21 mouse cellular contexts compared by ENCODE assay signal in genomic region chr17:4034816-4035360, GRCm38 (mm10).
A peak's percentile ranks its signal among the peaks of the same experiment; 100 is the strongest.
DNase-seq lines count a peak whose midpoint lies in the region; ATAC-seq and TF ChIP-seq lines count a peak whose summit lies in the region.
"Had no signal": no experiment of that assay in that cellular context is flagged by ENCODE, and none has a peak within 500 bp of the region (broad histone marks: within the 10 kb centered on the region; RNA-seq: fewer than 3 reads in every experiment).

No protein-coding gene starts in this region.

- no peaks in the 10 kb centered on the region for H3K9me3 ChIP-seq in heart, embryonic 11.5 days (replicated peaks; ENCODE audit: control insufficient read depth, low read length)
- H3K9me3 ChIP-seq in limb, embryonic 14.5 days (ENCODE audit: control insufficient read depth, low read length) = no peaks in the 10 kb centered on the region
- no peaks in the 10 kb centered on the region for H3K9me3 ChIP-seq in limb, embryonic 10.5 days (replicated peaks)
- no peaks in the 10 kb centered on the region for H3K9me3 ChIP-seq in neural tube, embryonic 12.5 days
- H3K9me3 ChIP-seq: forebrain, embryonic 10.5 days; heart, embryonic 13.5 days; hindbrain, embryonic 13.5 days; intestine, embryonic 15.5 days; megakaryocyte, embryonic 14.5 days had no signal

- H3K4me1 ChIP-seq in heart, embryonic 11.5 days (ENCODE audit: control insufficient read depth, insufficient read depth, low read length) = no peaks in the 10 kb centered on the region
- H3K4me1 ChIP-seq in limb, embryonic 14.5 days (ENCODE audit: control insufficient read depth, insufficient read depth, low read length) = no peaks in the 10 kb centered on the region
- no peaks in the 10 kb centered on the region for H3K4me1 ChIP-seq in limb, embryonic 10.5 days
- H3K4me1 ChIP-seq in neural tube, embryonic 12.5 days = peaks cover 7% of the 10 kb centered on the region
- H3K4me1 ChIP-seq: hindbrain, embryonic 13.5 days; intestine, embryonic 15.5 days; megakaryocyte, embryonic 14.5 days had no signal

- no peak for ATAC-seq in heart, embryonic 11.5 days (replicated peaks; ENCODE audit: insufficient number of reproducible peaks, low FRiP score, low TSS enrichment)
- ATAC-seq in limb, embryonic 14.5 days (ENCODE audit: low FRiP score, low read depth) = no peak
- peak; percentile 41; the same call in 1 of the 2 replicates for ATAC-seq in neural tube, embryonic 12.5 days (ENCODE audit: low FRiP score, low read depth)
- ATAC-seq: intestine, embryonic 15.5 days; midbrain, embryonic 16.5 days had no signal

- no peak overlapping the region for H3K27ac ChIP-seq in heart, embryonic 11.5 days (ENCODE audit: low read depth, low read length)
- no peak overlapping the region for H3K27ac ChIP-seq in limb, embryonic 14.5 days (replicated peaks; ENCODE audit: low read depth, low read length)
- H3K27ac ChIP-seq in limb, embryonic 10.5 days = no peak overlapping the region
- H3K27ac ChIP-seq in neural tube, embryonic 12.5 days = no peak overlapping the region
- H3K27ac ChIP-seq: forebrain, embryonic 10.5 days; heart, embryonic 13.5 days; hindbrain, embryonic 13.5 days; intestine, embryonic 15.5 days; layer of hippocampus, adult 2 months had no signal

- H3K27me3 ChIP-seq in heart, embryonic 11.5 days (ENCODE audit: control insufficient read depth, insufficient read depth, low read length) = no peaks in the 10 kb centered on the region
- no peaks in the 10 kb centered on the region for H3K27me3 ChIP-seq in limb, embryonic 14.5 days (ENCODE audit: control insufficient read depth, insufficient read depth, low read length)
- H3K27me3 ChIP-seq in limb, embryonic 10.5 days (ENCODE audit: low read depth, poor library complexity, severe bottlenecking) = no peaks in the 10 kb centered on the region
- no peaks in the 10 kb centered on the region for H3K27me3 ChIP-seq in neural tube, embryonic 12.5 days (replicated peaks)
- H3K27me3 ChIP-seq: heart, embryonic 13.5 days; hindbrain, embryonic 13.5 days; intestine, embryonic 15.5 days; megakaryocyte, embryonic 14.5 days had no signal

- no peak overlapping the region for H3K4me3 ChIP-seq in heart, embryonic 11.5 days (ENCODE audit: low read depth, low read length)
- no peak overlapping the region for H3K4me3 ChIP-seq in limb, embryonic 14.5 days (replicated peaks; ENCODE audit: low read length)
- H3K4me3 ChIP-seq in limb, embryonic 10.5 days = no peak overlapping the region
- H3K4me3 ChIP-seq in neural tube, embryonic 12.5 days = no peak overlapping the region
- H3K4me3 ChIP-seq: forebrain, embryonic 10.5 days; heart, embryonic 13.5 days; hindbrain, embryonic 13.5 days; intestine, embryonic 15.5 days; layer of hippocampus, adult 2 months; megakaryocyte, embryonic 14.5 days had no signal

- no peak for TF ChIP-seq POLR2A in limb, embryonic 14.5 days (IDR thresholded peaks at IDR 0.05; ENCODE audit: borderline replicate concordance, extremely low read depth, insufficient read depth, insufficient read length)

- peak; percentile 34 for DNase-seq in heart, adult 11 months
- peak; percentile 11 for DNase-seq in limb, embryonic 14.5 days (ENCODE audit: low spot score)
- no peak for DNase-seq in limb, embryonic 10.5 days (ENCODE audit: low spot score)
- DNase-seq in neural tube, embryonic 10.5 days (ENCODE audit: extremely low spot score, low spot score) = no peak
- DNase-seq in mesoderm, embryonic 11.5 days (ENCODE audit: low read depth, low spot score) = peak; percentile 38
- no peak for DNase-seq in left cerebral cortex, adult 8-10 months (ENCODE audit: low spot score in 2 of 2)
- DNase-seq: cerebellum, adult 11 months; cerebellum, postnatal 10 days; lung, adult 18-20 months; right cerebral cortex, postnatal 14 days; spleen, adult 18-20 months; thymus, adult 18-20 months had no signal

- H3K9ac ChIP-seq in heart, embryonic 11.5 days (ENCODE audit: low read depth, low read length) = no peak overlapping the region
- no peak overlapping the region for H3K9ac ChIP-seq in limb, embryonic 14.5 days (ENCODE audit: low read depth, low read length, severe bottlenecking)
- H3K9ac ChIP-seq in neural tube, embryonic 12.5 days = no peak overlapping the region
- H3K9ac ChIP-seq: heart, embryonic 13.5 days; hindbrain, embryonic 13.5 days; intestine, embryonic 15.5 days had no signal

- H3K36me3 ChIP-seq in heart, embryonic 11.5 days (ENCODE audit: control insufficient read depth, insufficient read depth, low read length) = no peaks in the 10 kb centered on the region
- no peaks in the 10 kb centered on the region for H3K36me3 ChIP-seq in limb, embryonic 14.5 days (ENCODE audit: control insufficient read depth, insufficient read depth, low read length)
- H3K36me3 ChIP-seq in limb, embryonic 10.5 days = no peaks in the 10 kb centered on the region
- H3K36me3 ChIP-seq in neural tube, embryonic 12.5 days = no peaks in the 10 kb centered on the region
- H3K36me3 ChIP-seq: forebrain, embryonic 10.5 days; heart, embryonic 13.5 days; hindbrain, embryonic 13.5 days; intestine, embryonic 15.5 days had no signal

- no peak overlapping the region for H3K4me2 ChIP-seq in heart, embryonic 11.5 days
- H3K4me2 ChIP-seq in limb, embryonic 14.5 days (replicated peaks; ENCODE audit: low read depth, low read length, severe bottlenecking) = no peak overlapping the region
- H3K4me2 ChIP-seq in neural tube, embryonic 12.5 days (replicated peaks) = no peak overlapping the region
- H3K4me2 ChIP-seq: heart, embryonic 13.5 days; hindbrain, embryonic 13.5 days; intestine, embryonic 15.5 days had no signal

- WGBS in heart, embryonic 11.5 days (ENCODE audit: insufficient replicate concordance) = 61% methylated on average over 3 of the region's 3 CpGs
- 59% methylated on average over 3 of the region's 3 CpGs for WGBS in limb, embryonic 14.5 days
- 81% methylated on average over 3 of the region's 3 CpGs for WGBS in limb, embryonic 10.5 days
- 16% methylated on average over 3 of the region's 3 CpGs for WGBS in neural tube, embryonic 12.5 days

Comparison
In these comparisons a context has a peak if more than half of its experiments do, and no peak if none do; other contexts are left out.
1. DNase-seq: peak in heart, adult 11 months (single experiment), limb, embryonic 14.5 days (single experiment) and mesoderm, embryonic 11.5 days (single experiment); none in limb, embryonic 10.5 days (single experiment), neural tube, embryonic 10.5 days (single experiment) and left cerebral cortex, adult 8-10 months (0 of 2).